Mouse (Mus musculus): ENCODE measurements around the gene Pde6d.

Pde6d gene

GRCm38 (mm10) chr1:86582451-86583096 is at the start of gene Pde6d, which contains the start of gene Cops7b:
Pde6d (minus strand) TSS chr1:86582629.
Cops7b (plus strand) TSS chr1:86582904.
- peak; percentile 94 for DNase-seq

DNA sequence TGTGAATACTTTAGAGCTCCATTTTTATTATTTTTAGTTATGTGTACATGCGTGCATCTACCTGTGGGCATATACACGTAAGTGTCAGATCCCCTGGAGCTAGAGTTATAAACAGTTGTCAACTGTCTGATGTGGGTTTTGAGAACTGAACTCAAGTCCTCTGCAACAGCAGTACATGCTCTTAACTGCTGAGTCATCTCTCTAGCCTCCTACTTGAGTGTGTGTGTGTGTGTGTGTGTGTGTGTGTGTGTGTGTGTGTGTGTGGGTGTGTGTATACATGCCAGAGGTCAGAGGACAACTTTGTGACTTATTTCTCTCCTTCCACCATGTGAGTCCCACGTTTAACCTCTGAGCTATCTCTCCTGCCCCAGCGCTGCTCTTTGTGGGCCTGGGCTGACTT is 48.1 kb upstream of the Pde6d start:
- no peak for DNase-seq

DNA sequence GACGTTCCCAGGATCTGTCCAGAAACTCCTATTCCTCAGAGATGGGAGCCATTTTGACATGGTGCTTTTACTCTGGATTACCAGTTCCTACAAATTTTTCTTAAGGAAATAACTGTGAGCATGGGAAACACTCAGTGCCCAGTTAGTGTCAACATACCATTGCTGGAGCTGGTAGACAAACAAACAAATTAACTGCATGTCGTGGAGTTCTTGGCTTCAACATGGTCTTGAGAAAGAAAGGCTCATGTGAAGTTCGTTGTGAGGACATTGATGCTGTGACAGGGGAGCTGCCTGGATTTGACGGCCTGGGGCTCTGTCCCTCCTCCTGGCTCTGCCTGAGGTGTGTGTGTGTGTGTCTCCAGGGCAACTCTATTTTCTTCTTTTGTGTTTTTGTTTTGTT is 47.5 kb upstream of the Pde6d start:
- no peak for DNase-seq

DNA sequence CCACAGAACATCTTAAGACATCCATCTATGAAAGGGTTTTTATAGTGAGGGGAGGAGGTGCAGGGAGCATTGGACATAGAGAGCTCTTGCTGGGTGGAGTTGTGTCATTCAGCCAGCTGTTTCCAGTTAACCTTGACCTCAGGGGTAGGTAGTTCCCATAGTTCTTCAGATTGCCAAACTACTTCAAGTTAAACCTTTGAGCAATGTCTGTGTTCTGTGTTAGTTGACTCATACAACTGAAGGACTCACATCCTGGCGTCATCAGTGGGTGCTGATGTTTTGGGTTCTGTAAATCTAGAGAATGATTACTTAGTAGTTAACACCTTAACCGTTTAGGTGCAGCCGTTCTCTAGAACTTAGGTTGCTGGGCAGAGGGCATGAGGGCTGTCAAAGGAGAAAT is 45.8 kb upstream of the Pde6d start:
- DNase-seq: no peak

DNA sequence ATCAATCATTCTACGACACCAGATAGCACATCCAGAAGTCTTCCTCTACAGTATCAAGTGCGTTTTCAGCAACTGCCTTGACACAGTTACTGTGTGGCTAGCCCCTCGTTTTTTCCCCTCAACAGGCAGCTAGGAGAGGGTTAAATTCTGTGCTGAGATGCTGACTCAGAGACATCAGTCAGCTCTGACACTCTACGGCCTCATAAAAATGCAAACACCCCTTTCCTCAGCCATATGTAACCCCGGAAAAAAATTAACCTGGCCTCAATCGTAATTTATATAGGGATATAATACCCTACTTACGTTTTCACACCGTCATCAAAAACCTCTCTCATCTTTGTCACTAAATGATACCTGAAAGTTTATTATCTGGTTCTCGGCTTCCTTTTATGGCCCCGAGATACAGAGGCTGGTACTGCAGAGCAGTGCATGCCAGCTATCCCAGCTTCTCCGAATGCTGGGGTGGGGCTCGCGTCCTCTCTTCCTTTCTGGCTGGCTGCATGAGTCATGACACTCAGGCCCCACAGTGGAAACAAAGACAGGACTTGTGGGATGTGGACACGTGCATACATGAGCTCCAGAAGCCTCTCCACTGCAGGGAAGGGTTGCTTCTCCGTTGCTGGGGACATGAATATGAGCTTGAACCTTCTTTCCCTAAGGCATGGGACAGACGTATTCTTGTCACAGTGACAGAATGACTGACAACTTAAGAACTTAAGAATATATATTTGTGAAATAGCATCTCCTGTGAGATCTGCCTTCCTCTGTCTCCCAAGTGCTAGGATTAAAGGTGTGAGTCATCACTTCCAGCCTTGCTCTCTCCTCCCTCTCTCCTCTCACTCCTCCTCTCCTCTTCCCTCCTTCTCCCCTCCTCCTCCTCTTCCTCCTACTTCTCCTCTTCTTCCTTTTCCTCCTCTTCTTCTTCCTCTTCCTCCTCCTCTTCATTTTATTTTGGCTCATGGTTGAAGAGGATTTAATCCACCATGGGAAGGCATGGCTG is 40.9 kb upstream of the Pde6d start:
- no peak for DNase-seq

DNA sequence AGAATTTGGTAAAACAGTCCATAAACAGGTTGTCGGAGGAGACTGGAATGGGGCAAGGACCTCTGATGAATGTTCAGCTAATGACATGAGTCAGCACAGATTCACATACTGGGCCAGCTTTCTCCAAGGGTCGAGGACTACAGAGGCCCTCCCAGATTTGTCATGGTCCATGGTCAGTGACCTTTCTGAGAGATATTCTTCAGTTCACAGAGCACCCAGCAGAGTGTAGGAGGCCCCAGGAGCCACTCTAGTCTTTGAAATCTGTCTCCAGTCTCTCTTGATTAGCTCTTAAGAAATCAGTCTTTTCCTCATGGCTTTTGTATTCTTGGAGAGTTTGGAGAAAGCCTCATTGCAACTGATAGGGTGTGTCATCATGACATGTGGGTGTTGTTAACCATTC is 39.9 kb upstream of the Pde6d start:
- no peak for DNase-seq

DNA sequence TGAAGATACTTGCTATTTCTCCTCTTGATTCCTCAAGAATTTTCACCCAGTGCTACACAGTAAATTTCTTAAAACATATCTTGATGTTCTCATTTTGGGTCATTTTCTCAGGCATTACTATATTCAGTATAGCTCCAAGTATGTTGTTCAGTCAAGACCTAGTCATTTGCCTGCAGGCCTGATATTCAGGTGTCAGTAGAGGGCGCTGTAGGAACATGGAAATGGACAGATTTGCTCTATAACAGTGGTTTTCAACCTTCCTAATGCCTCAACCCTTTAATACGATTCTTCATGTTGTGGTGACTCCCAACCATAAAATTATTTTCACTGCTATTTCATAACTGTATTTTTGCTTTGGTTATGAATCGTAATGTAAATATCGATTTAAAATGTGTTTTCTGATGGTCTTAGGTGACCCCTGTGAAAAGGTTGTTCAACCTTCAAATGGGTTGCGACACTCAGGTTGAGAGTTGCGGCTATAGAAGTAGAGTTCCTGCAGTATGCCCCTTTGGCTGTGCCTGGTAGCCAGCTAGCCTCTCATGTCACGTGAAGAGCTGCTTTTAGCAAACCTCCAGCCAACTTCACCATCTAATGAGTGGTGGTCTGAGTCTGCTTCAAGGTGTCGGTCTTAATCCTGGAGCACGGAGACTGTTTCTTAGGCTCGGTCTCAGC is 36.2 kb upstream of the Pde6d start:
- DNase-seq: peak; percentile 73

DNA sequence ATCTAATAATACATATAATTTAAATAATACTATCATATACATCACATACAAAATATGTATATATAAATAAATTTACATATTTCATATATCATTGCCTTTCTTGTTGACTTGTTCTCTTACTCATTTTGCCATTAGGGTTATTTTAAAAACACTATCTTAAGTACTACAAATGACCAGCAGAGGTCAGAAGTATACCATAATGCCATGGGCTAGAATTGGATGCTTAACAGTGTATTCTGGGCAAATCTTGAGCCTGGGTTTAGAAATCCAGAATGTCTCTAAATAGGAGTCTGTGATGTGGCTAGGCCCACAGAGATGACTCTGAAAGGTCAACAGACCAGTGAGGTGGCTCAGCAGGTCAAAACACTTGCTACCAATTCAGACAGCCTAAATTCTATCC is 31.8 kb upstream of the Pde6d start:
- DNase-seq: no peak

DNA sequence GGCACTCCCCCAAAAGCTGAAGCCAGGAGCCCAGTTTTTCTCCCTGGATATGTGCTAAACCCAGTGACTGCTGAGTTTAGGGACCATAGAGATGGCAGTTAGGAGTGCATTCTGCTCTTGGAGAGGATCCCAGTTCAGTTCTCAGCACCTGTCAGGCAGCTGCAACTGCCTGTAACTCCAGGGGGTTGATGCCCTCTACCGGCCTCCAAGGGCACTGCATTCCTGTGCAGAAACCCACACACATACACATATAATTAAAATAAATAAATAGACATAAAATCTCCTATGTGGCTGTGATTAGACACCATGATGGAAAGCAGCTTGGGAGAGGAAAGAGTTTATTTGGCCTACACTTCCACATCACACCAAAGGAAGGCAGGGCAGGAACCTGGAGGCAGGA is 29.7 kb upstream of the Pde6d start:
- no peak for DNase-seq

- DNase-seq: no peak
Observed at GRCm38 (mm10) chr1:86610954-86611353, 28.5 kb upstream of the Pde6d start.

GRCm38 (mm10) chr1:86600117-86600516 is 17.7 kb upstream of the Pde6d start:
- DNase-seq: no peak

DNA sequence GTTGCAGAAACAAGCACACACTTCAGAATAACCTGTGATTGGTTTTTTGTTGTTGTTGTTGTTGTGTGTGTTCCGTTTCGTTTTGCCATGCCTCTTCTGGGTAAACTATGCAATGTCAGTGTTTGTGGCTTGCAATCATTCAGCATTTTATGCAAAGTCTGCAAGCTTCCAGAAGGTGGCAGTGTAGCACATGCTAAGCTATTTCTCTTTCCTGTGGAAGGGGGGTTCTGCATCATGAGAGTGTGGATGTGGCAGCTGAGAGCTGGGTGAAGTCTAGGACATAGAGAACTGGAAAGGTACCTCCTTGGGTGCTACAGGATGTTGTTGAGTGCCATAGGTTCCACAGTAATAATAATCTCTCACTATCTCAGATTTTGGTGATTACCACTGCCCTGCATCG is 16.1 kb upstream of the Pde6d start:
- no peak for DNase-seq

GRCm38 (mm10) chr1:86596512-86596911 is 14.1 kb upstream of the Pde6d start:
- no peak for DNase-seq

GRCm38 (mm10) chr1:86595315-86595714 is 12.9 kb upstream of the Pde6d start:
- no peak for DNase-seq

- no peak for DNase-seq
Observed at GRCm38 (mm10) chr1:86594539-86594938, 12.1 kb upstream of the Pde6d start.

GRCm38 (mm10) chr1:86586992-86587391 is 4.6 kb upstream of the Pde6d start:
- DNase-seq: peak; percentile 85

- no peak for DNase-seq
Observed at GRCm38 (mm10) chr1:86583709-86584108, 1.3 kb upstream of the Pde6d start.

- peak; percentile 52 for DNase-seq
Observed at GRCm38 (mm10) chr1:86581692-86582450, 558 bp downstream of the Pde6d start.

DNA sequence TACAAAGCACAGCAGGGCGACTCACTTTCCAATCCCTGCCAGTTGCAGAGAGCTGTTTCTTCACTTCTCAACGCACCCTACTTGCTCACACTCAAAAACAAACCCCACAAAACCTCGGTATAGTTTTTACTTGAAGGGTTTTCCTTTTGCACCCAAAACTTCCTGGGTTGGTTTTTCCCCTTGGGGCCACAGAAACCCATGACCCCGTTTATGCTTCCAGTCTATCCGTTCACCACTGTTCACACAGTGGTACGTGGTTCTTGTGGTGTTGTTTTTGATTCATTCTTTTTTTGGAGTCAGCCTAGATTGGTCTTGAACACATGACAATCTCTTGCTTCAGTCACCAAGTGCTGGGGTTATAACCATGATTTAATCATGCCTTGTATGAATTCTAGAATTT is 2.0 kb downstream of the Pde6d start:
- no peak for DNase-seq

- no peak for DNase-seq
Observed at GRCm38 (mm10) chr1:86571941-86572340, 10.5 kb downstream of the Pde6d start.

- DNase-seq: no peak
Observed at GRCm38 (mm10) chr1:86571381-86571780, 11.0 kb downstream of the Pde6d start.

DNA sequence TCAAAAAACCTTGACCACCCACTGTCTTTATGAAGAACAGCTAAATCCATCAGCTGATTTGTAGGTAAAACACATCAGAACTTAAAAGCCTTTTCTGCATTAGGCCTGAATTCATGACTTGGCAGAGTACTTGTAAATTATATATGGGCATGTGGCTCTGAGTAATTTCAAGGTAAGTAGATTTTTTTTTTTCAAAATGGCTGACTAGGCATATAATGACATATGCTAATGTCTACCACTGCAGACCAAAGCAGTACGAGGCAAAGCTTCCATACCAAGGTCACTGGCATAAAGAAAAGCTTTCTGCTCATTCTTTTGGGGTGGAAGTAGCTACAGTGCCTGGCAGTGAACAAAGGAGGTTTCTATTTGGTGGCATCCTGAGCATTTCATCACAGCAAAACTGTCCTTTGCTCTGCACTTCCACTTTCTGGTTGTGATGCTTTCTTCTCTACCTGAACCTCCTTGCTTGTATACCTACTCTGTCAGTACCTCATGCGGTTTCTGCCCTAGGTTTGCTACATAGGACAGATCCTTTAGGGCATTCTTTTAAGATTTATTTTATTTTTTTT is 13.1 kb downstream of the Pde6d start:
- no peak for DNase-seq
